27 mouse cellular contexts compared by ENCODE assay signal in the genomic region with DNA sequence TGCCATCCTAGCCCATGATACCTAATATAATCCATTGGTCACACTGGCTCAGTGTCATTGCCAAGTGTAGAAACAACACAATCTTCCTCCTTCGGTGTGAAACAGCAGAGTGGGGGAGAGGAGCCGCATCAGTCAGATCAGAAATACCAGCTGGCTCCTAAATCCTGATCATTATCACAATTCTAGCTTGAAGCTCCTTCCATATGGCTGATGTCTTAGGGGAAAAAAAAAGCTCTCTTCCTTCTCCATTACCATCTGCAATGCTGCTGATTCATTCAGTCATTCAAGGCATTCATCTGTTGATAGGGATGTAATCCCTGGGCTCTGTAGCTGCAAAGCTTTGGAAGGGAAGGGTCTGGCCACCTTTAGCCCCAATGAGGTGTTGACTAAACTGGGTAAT. TPM values are rescaled to one million over a fixed set of nuclear protein-coding genes. Genes with fewer than 3 reads are reported as not detected.
A peak's percentile ranks its signal among the peaks of the same experiment; 100 is the strongest.
DNase-seq lines count a peak whose midpoint lies in the region; ATAC-seq and TF ChIP-seq lines count a peak whose summit lies in the region.
"Had no signal": no experiment of that assay in that cellular context is flagged by ENCODE, and none has a peak within 500 bp of the region (broad histone marks: within the 10 kb centered on the region; RNA-seq: fewer than 3 reads in every experiment).

No protein-coding gene starts in this region.

- H3K4me1 ChIP-seq in cortical plate, adult 2 months (ENCODE audit: control insufficient read depth, insufficient read depth, low read length), result peaks cover 2% of the 10 kb centered on the region
- H3K4me1 ChIP-seq in stomach, postnatal 0 days (replicated peaks; ENCODE audit: control insufficient read depth, insufficient read depth), result no peaks in the 10 kb centered on the region; the same call in 1 of the 2 replicates
- H3K4me1 ChIP-seq: embryonic facial prominence, embryonic 12.5 days; heart, embryonic 13.5 days; limb, embryonic 15.5 days; midbrain, embryonic 13.5 days; neural tube, embryonic 12.5 days had no signal

- H3K4me3 ChIP-seq in cortical plate, adult 2 months (ENCODE audit: insufficient read depth, low read length), result no peak overlapping the region
- H3K4me3 ChIP-seq in stomach, postnatal 0 days (ENCODE audit: low read depth, low read length), result no peak overlapping the region
- H3K4me3 ChIP-seq: embryonic facial prominence, embryonic 12.5 days; erythroblast, embryonic 14.5 days; forebrain, embryonic 15.5 days; gastrocnemius, adult 2 months; heart, embryonic 13.5 days; limb, embryonic 15.5 days; liver, embryonic 15.5 days; midbrain, embryonic 13.5 days; neural tube, embryonic 12.5 days had no signal

- ATAC-seq in stomach, postnatal 0 days (ENCODE audit: low FRiP score, low TSS enrichment), result no peak
- ATAC-seq: forebrain, embryonic 15.5 days; intestine, embryonic 16.5 days; midbrain, embryonic 13.5 days had no signal

- no peak overlapping the region for H3K4me2 ChIP-seq in stomach, postnatal 0 days (replicated peaks; ENCODE audit: low read depth)
- H3K4me2 ChIP-seq: embryonic facial prominence, embryonic 12.5 days; forebrain, embryonic 15.5 days; heart, embryonic 13.5 days; hindbrain, embryonic 14.5 days; limb, embryonic 15.5 days; liver, embryonic 15.5 days; midbrain, embryonic 13.5 days; neural tube, embryonic 12.5 days had no signal

- intact Hi-C loops in left cerebral cortex, postnatal 4 days (cut with DNase I), result no loop called here
- intact Hi-C loops in gastrocnemius, postnatal 14 days (cut with DNase I; ENCODE audit: low total_unique reads), result no loop called here

- peak; percentile 28 for DNase-seq in left cerebral cortex, adult 11 months (ENCODE audit: low spot score)
- no peak for DNase-seq in left cerebral cortex, postnatal 4 days
- DNase-seq in layer of hippocampus, adult 9-11 months, result peak; percentile 53
- DNase-seq in stomach, postnatal 0 days (ENCODE audit: low spot score), result no peak
- no peak for DNase-seq in gastrocnemius, postnatal 14 days
- DNase-seq in cerebellum, adult 18-20 months, result no peak
- DNase-seq: adrenal gland, postnatal 36 days; B cell, adult 2 months; cerebellum, adult 8-10 months; gastrocnemius, adult 2 months; kidney, postnatal 4 days had no signal

- H3K9me3 ChIP-seq in stomach, postnatal 0 days (ENCODE audit: control insufficient read depth, low read length), result no peaks in the 10 kb centered on the region
- H3K9me3 ChIP-seq: embryonic facial prominence, embryonic 12.5 days; forebrain, embryonic 15.5 days; heart, embryonic 13.5 days; limb, embryonic 15.5 days; liver, embryonic 15.5 days; midbrain, embryonic 13.5 days; neural tube, embryonic 12.5 days had no signal

- TF ChIP-seq POLR2A in cortical plate, adult 2 months (IDR thresholded peaks at IDR 0.05; ENCODE audit: extremely low read depth, insufficient read depth, low read length), result no peak

- 64% methylated on average over 2 of the region's 2 CpGs for WGBS in stomach, postnatal 0 days

- peak overlapping the region; percentile 81 for H3K27ac ChIP-seq in cortical plate, adult 2 months (ENCODE audit: insufficient read depth, low read length)
- peak overlapping the region; percentile 76 for H3K27ac ChIP-seq in stomach, postnatal 0 days (replicated peaks)
- H3K27ac ChIP-seq: embryonic facial prominence, embryonic 12.5 days; forebrain, embryonic 15.5 days; gastrocnemius, adult 2 months; heart, embryonic 13.5 days; hindbrain, embryonic 14.5 days; limb, embryonic 15.5 days; liver, embryonic 15.5 days; midbrain, embryonic 13.5 days; neural tube, embryonic 12.5 days had no signal

- no peaks in the 10 kb centered on the region for H3K27me3 ChIP-seq in stomach, postnatal 0 days (ENCODE audit: control insufficient read depth, insufficient read depth, low read length)
- H3K27me3 ChIP-seq: embryonic facial prominence, embryonic 12.5 days; forebrain, embryonic 15.5 days; heart, embryonic 13.5 days; limb, embryonic 15.5 days; liver, embryonic 15.5 days; midbrain, embryonic 13.5 days; neural tube, embryonic 12.5 days had no signal

- no peak for TF ChIP-seq EP300 in stomach, postnatal 0 days (optimal IDR thresholded peaks at IDR 0.05)

- no peaks in the 10 kb centered on the region for H3K36me3 ChIP-seq in stomach, postnatal 0 days (ENCODE audit: control insufficient read depth, insufficient read depth, low read length)
- H3K36me3 ChIP-seq: embryonic facial prominence, embryonic 12.5 days; forebrain, embryonic 15.5 days; heart, embryonic 13.5 days; limb, embryonic 15.5 days; liver, embryonic 15.5 days; midbrain, embryonic 13.5 days; neural tube, embryonic 12.5 days had no signal

- no peak overlapping the region for H3K9ac ChIP-seq in stomach, postnatal 0 days (ENCODE audit: low read length)
- H3K9ac ChIP-seq: embryonic facial prominence, embryonic 12.5 days; forebrain, embryonic 15.5 days; heart, embryonic 13.5 days; hindbrain, embryonic 14.5 days; limb, embryonic 15.5 days; liver, embryonic 15.5 days; midbrain, embryonic 13.5 days; neural tube, embryonic 12.5 days had no signal

- TF ChIP-seq CTCF in cortical plate, adult 2 months (IDR thresholded peaks at IDR 0.05; ENCODE audit: extremely low read depth, insufficient read depth, low read length), result no peak
- TF ChIP-seq CTCF in stomach, postnatal 0 days (IDR thresholded peaks at IDR 0.05; ENCODE audit: low read depth), result no peak

RNA-seq across cellular contexts. Expression of gene Prss2, which starts 38.7 kb away (rescaled TPM):
- total RNA-seq in left cerebral cortex, postnatal 4 days (2021), result not detected
- polyA plus RNA-seq in cortical plate, adult 2 months (2012; rRNA removed), result 0.19 TPM in 1 of 2 replicates, not detected in the other
- 5.1 and 7.0 TPM in 2 replicates for polyA plus RNA-seq in stomach, postnatal 0 days (2015; fragmentation: Nextera tagmentation; extraction: Ambion mirVana)
- total RNA-seq in gastrocnemius, postnatal 14 days (2021), result not detected
- total RNA-seq: adrenal gland, postnatal 36 days; gastrocnemius, adult 2 months; granulocyte monocyte progenitor cell, adult 5-6 weeks; heart, postnatal 25 days; megakaryocyte progenitor cell, adult 5-6 weeks had no signal
- polyA plus RNA-seq: embryonic facial prominence, embryonic 12.5 days; erythroblast, embryonic 14.5 days; forebrain, embryonic 15.5 days; heart, embryonic 13.5 days; hindbrain, embryonic 14.5 days; kidney, embryonic 14.5 days; limb, embryonic 15.5 days; lung, embryonic 16.5 days; midbrain, embryonic 13.5 days; neural tube, embryonic 12.5 days had no signal

RNA-seq across cellular contexts. Expression of gene Ephb6, which starts 45.0 kb away (rescaled TPM):
- total RNA-seq in left cerebral cortex, postnatal 4 days (2021), result 100 to 1,000 TPM; 165 to 178 TPM
- 135 and 140 TPM in 2 replicates for polyA plus RNA-seq in cortical plate, adult 2 months (2012; rRNA removed)
- polyA plus RNA-seq in stomach, postnatal 0 days (2015; fragmentation: Nextera tagmentation; extraction: Ambion mirVana), result 23.5 and 24.3 TPM in 2 replicates
- 1 to 10 TPM; 1.2 to 2.5 TPM for total RNA-seq in gastrocnemius, postnatal 14 days (2021)

Comparison
In these comparisons a context has a peak if more than half of its experiments do, and no peak if none do; other contexts are left out.
1. DNase-seq: peak in left cerebral cortex, adult 11 months (single experiment) and layer of hippocampus, adult 9-11 months (single experiment); none in left cerebral cortex, postnatal 4 days (single experiment), stomach, postnatal 0 days (single experiment), gastrocnemius, postnatal 14 days (single experiment) and cerebellum, adult 18-20 months (0 of 2).
2. RNA of gene Ephb6, which starts 45.0 kb away (total RNA-seq): 165 to 178 TPM in left cerebral cortex, postnatal 4 days; 1.2 to 2.5 TPM in gastrocnemius, postnatal 14 days; every median in the first group is over 10 times any median in the second.